Comparison of ENCODE assay signal across 1 mouse cellular context in the genomic region with DNA sequence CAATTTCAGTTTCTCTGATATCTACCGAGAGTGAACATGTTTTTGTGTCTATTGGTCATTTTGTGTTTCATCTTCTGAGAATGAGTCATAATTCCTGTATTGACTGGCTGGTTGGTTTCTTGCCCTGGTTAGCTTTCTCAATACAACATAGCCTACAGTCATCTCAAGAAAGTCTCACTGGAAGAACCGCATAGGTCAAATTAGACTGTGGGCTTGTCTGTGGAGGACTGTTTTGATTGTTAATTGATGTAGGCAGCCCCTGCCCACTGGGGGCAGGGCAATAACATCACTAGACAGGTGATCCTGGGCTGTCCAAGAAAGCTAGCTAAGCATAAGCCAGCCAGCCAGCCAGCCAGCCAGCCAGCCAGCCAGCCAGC.
TF ChIP-seq lines count a peak whose summit lies in the region.

No protein-coding gene starts in this region.

TF ChIP-seq in CH12.LX, 34 proteins besides CTCF, POLR2A, EP300 and RAD21 (continued from another document):
- TF ChIP-seq GABPA (IDR thresholded peaks at IDR 0.05; ENCODE audit: insufficient replicate concordance, low read depth, low read length) (no peak), ELF1 (IDR thresholded peaks at IDR 0.05; ENCODE audit: low read depth, low read length) (no peak), KAT2A (IDR thresholded peaks at IDR 0.05; ENCODE audit: insufficient replicate concordance, low read length) (no peak), SIN3A (IDR thresholded peaks at IDR 0.05; ENCODE audit: low read length) (peak; percentile 55; the same call in 1 of the 2 replicates), MAX (IDR thresholded peaks at IDR 0.05; ENCODE audit: low read length) (peak; percentile 36; the same call in 1 of the 2 replicates)
TF ChIP-seq in CH12.LX: peak in this region for 18.
